Mouse (Mus musculus): ENCODE data around the gene Ncan. TPM values are rescaled to one million over a fixed set of nuclear protein-coding genes. Genes with fewer than 3 reads are reported as not detected.
A peak's percentile ranks its signal among the peaks of the same experiment; 100 is the strongest.
"Not testable (repeated sequence)": the region's sequence is repeated elsewhere in the genome, so short reads cannot be mapped to it uniquely, and the experiment has no call there.

The Ncan gene
- total RNA-seq, 2 experiments from 2014 or later = not detected

- ATAC-seq (replicated peaks; ENCODE audit: poor library complexity, severe bottlenecking) = no peak
Measured at GRCm38 (mm10) chr8:70086151-70086550, 34.5 kb downstream of the Ncan start.

- peak; percentile 18; the same call in 1 of the 2 replicates for ATAC-seq (replicated peaks; ENCODE audit: poor library complexity, severe bottlenecking)
Measured at GRCm38 (mm10) chr8:70084191-70085065, 36.2 kb downstream of the Ncan start.

- peak; percentile 45 for ATAC-seq (replicated peaks; ENCODE audit: poor library complexity, severe bottlenecking)
Measured at GRCm38 (mm10) chr8:70083285-70083684, 37.4 kb downstream of the Ncan start, which contains the start of gene Hapln4. Hapln4 (plus strand) TSS chr8:70083457.

- no peak for ATAC-seq (replicated peaks; ENCODE audit: poor library complexity, severe bottlenecking)
Measured at GRCm38 (mm10) chr8:70081976-70082375, 38.7 kb downstream of the Ncan start.

GRCm38 (mm10) chr8:70073682-70074081 lies 47.0 kb downstream of the Ncan start:
- no peak for ATAC-seq (replicated peaks; ENCODE audit: poor library complexity, severe bottlenecking)

- no peak for ATAC-seq (replicated peaks; ENCODE audit: poor library complexity, severe bottlenecking)
Measured at GRCm38 (mm10) chr8:70073120-70073519, 47.6 kb downstream of the Ncan start.

GRCm38 (mm10) chr8:70072441-70073069 lies 48.1 kb downstream of the Ncan start, which contains the start of gene Tm6sf2:
Tm6sf2 (plus strand) TSS chr8:70072924.
- peak; percentile 60 for ATAC-seq (replicated peaks; ENCODE audit: poor library complexity, severe bottlenecking)

GRCm38 (mm10) chr8:70071836-70072440 lies 48.7 kb downstream of the Ncan start:
- ATAC-seq (replicated peaks; ENCODE audit: poor library complexity, severe bottlenecking) = no peak

GRCm38 (mm10) chr8:70057721-70058120 lies 63.0 kb downstream of the Ncan start:
- ATAC-seq (replicated peaks; ENCODE audit: poor library complexity, severe bottlenecking) = no peak

GRCm38 (mm10) chr8:70050434-70050833 lies 70.2 kb downstream of the Ncan start:
- ATAC-seq (replicated peaks; ENCODE audit: poor library complexity, severe bottlenecking) = not testable (repeated sequence)

GRCm38 (mm10) chr8:70049662-70050061 lies 71.0 kb downstream of the Ncan start:
- no peak for ATAC-seq (replicated peaks; ENCODE audit: poor library complexity, severe bottlenecking)

- ATAC-seq (replicated peaks; ENCODE audit: poor library complexity, severe bottlenecking) = no peak
Measured at GRCm38 (mm10) chr8:70043996-70044395, 76.7 kb downstream of the Ncan start.

Other genes starting within 250 kb of the Ncan start
- not detected in 2 replicates for gene Cilp2, start 233.2 kb downstream of the Ncan start, total RNA-seq (2014; fragmentation: Nextera tagmentation)
- gene Cilp2, start 233.2 kb downstream of the Ncan start, total RNA-seq (2017) = not detected in 2 replicates
- gene Tssk6, start 218.7 kb downstream of the Ncan start, total RNA-seq (2014; fragmentation: Nextera tagmentation) = 0.73 TPM in 1 of 2 replicates, not detected in the other
- 1.5 and 2.5 TPM in 2 replicates for gene Tssk6, start 218.7 kb downstream of the Ncan start, total RNA-seq (2017)
- 76.7 and 98.5 TPM in 2 replicates for gene Ndufa13, start 218.3 kb downstream of the Ncan start, total RNA-seq (2014; fragmentation: Nextera tagmentation)
- gene Ndufa13, start 218.3 kb downstream of the Ncan start, total RNA-seq (2017) = 107 and 110 TPM in 2 replicates
- gene Yjefn3, start 218.2 kb downstream of the Ncan start, total RNA-seq (2014; fragmentation: Nextera tagmentation) = 2.7 TPM in 1 of 2 replicates, not detected in the other
- not detected in 2 replicates for gene Yjefn3, start 218.2 kb downstream of the Ncan start, total RNA-seq (2017)
- gene Gatad2a, start 124.5 kb downstream of the Ncan start, total RNA-seq (2014; fragmentation: Nextera tagmentation) = 51.7 and 69.2 TPM in 2 replicates
- gene Gatad2a, start 124.5 kb downstream of the Ncan start, total RNA-seq (2017) = 47.5 and 58.2 TPM in 2 replicates
- 29.9 and 34.9 TPM in 2 replicates for gene Mau2, start 78.1 kb downstream of the Ncan start, total RNA-seq (2014; fragmentation: Nextera tagmentation)
- 27.3 and 29.0 TPM in 2 replicates for gene Mau2, start 78.1 kb downstream of the Ncan start, total RNA-seq (2017)
- 18.4 and 22.6 TPM in 2 replicates for gene Sugp1, start 78.1 kb downstream of the Ncan start, total RNA-seq (2014; fragmentation: Nextera tagmentation)
- gene Sugp1, start 78.1 kb downstream of the Ncan start, total RNA-seq (2017) = 24.3 and 26.0 TPM in 2 replicates
- gene Tm6sf2, start 47.9 kb downstream of the Ncan start, total RNA-seq (2014; fragmentation: Nextera tagmentation) = 3.9 TPM in 1 of 2 replicates, not detected in the other
- gene Tm6sf2, start 47.9 kb downstream of the Ncan start, total RNA-seq (2017) = not detected in 2 replicates
- not detected in 2 replicates for gene Hapln4, start 37.4 kb downstream of the Ncan start, total RNA-seq (2014; fragmentation: Nextera tagmentation)
- gene Hapln4, start 37.4 kb downstream of the Ncan start, total RNA-seq (2017) = not detected in 2 replicates
- gene Nr2c2ap, start 10.5 kb upstream of the Ncan start, total RNA-seq (2014; fragmentation: Nextera tagmentation) = 37.0 and 64.5 TPM in 2 replicates
- gene Nr2c2ap, start 10.5 kb upstream of the Ncan start, total RNA-seq (2017) = 8.7 and 9.4 TPM in 2 replicates
- 4.8 and 6.9 TPM in 2 replicates for gene Rfxank, start 18.3 kb upstream of the Ncan start, total RNA-seq (2014; fragmentation: Nextera tagmentation)
- gene Rfxank, start 18.3 kb upstream of the Ncan start, total RNA-seq (2017) = 5.9 and 11.6 TPM in 2 replicates
- gene Borcs8, start 18.6 kb upstream of the Ncan start, total RNA-seq (2014; fragmentation: Nextera tagmentation) = 26.6 and 53.7 TPM in 2 replicates
- gene Borcs8, start 18.6 kb upstream of the Ncan start, total RNA-seq (2017) = 34.3 and 40.0 TPM in 2 replicates
- not detected in 2 replicates for gene Mef2b, start 18.8 kb upstream of the Ncan start, total RNA-seq (2014; fragmentation: Nextera tagmentation)
- not detected in 2 replicates for gene Mef2b, start 18.8 kb upstream of the Ncan start, total RNA-seq (2017)
- 15.6 and 29.6 TPM in 2 replicates for gene Tmem161a, start 51.5 kb upstream of the Ncan start, total RNA-seq (2014; fragmentation: Nextera tagmentation)
- gene Tmem161a, start 51.5 kb upstream of the Ncan start, total RNA-seq (2017) = 9.4 and 21.4 TPM in 2 replicates
- 3.2 and 5.5 TPM in 2 replicates for gene Slc25a42, start 91.4 kb upstream of the Ncan start, total RNA-seq (2014; fragmentation: Nextera tagmentation)
- gene Slc25a42, start 91.4 kb upstream of the Ncan start, total RNA-seq (2017) = 0.62 and 1.2 TPM in 2 replicates
- gene Sugp2, start 113.4 kb upstream of the Ncan start, total RNA-seq (2014; fragmentation: Nextera tagmentation) = 62.5 and 68.0 TPM in 2 replicates
- gene Sugp2, start 113.4 kb upstream of the Ncan start, total RNA-seq (2017) = 26.0 and 56.4 TPM in 2 replicates
- 4.9 and 6.9 TPM in 2 replicates for gene Armc6, start 113.6 kb upstream of the Ncan start, total RNA-seq (2014; fragmentation: Nextera tagmentation)
- gene Armc6, start 113.6 kb upstream of the Ncan start, total RNA-seq (2017) = 8.0 and 9.4 TPM in 2 replicates
- 5.4 and 12.3 TPM in 2 replicates for gene Homer3, start 162.0 kb upstream of the Ncan start, total RNA-seq (2014; fragmentation: Nextera tagmentation)
- 6.5 and 12.3 TPM in 2 replicates for gene Homer3, start 162.0 kb upstream of the Ncan start, total RNA-seq (2017)
- 45.9 and 66.8 TPM in 2 replicates for gene Ddx49, start 181.6 kb upstream of the Ncan start, total RNA-seq (2014; fragmentation: Nextera tagmentation)
- 139 and 177 TPM in 2 replicates for gene Ddx49, start 181.6 kb upstream of the Ncan start, total RNA-seq (2017)
- 209 and 240 TPM in 2 replicates for gene Cope, start 181.6 kb upstream of the Ncan start, total RNA-seq (2014; fragmentation: Nextera tagmentation)
- gene Cope, start 181.6 kb upstream of the Ncan start, total RNA-seq (2017) = 132 and 155 TPM in 2 replicates
- not detected in 2 replicates for gene Cers1, start 194.9 kb upstream of the Ncan start, total RNA-seq (2014; fragmentation: Nextera tagmentation)
- not detected in 2 replicates for gene Cers1, start 194.9 kb upstream of the Ncan start, total RNA-seq (2017)
- gene Gdf1, start 208.9 kb upstream of the Ncan start, total RNA-seq (2014; fragmentation: Nextera tagmentation) = not detected in 2 replicates
- not detected in 2 replicates for gene Gdf1, start 208.9 kb upstream of the Ncan start, total RNA-seq (2017)
- 30.6 and 33.7 TPM in 2 replicates for gene Upf1, start 232.4 kb upstream of the Ncan start, total RNA-seq (2014; fragmentation: Nextera tagmentation)
- 24.2 and 30.8 TPM in 2 replicates for gene Upf1, start 232.4 kb upstream of the Ncan start, total RNA-seq (2017)